Mouse (Mus musculus): ENCODE measurements around the gene Clcf1. TPM values are rescaled to one million over a fixed set of nuclear protein-coding genes. Genes with fewer than 3 reads are reported as not detected.

The Clcf1 gene
- polyA plus RNA-seq, 1 experiment from 2014 or later: 6.5 TPM

GRCm38 (mm10) chr19:4228891-4229290 is 14.9 kb downstream of the Clcf1 start:
- DNase-seq (ENCODE audit: low spot score) (no peak), ATAC-seq (replicated peaks; ENCODE audit: low FRiP score, low read depth) (no peak)
- H3K4me1 ChIP-seq (replicated peaks; ENCODE audit: insufficient read depth, low read length): peaks cover 20% of the 10 kb centered on the region
- no peaks in the 10 kb centered on the region for H3K36me3 ChIP-seq (ENCODE audit: insufficient read depth, low read length)
- no peak overlapping the region for H3K27ac ChIP-seq
- H3K9me3 ChIP-seq (replicated peaks; ENCODE audit: low read length): no peaks in the 10 kb centered on the region
- no peak overlapping the region for H3K4me3 ChIP-seq (replicated peaks; ENCODE audit: low read depth, low read length)
- no peak for TF ChIP-seq CTCF (IDR thresholded peaks at IDR 0.05; ENCODE audit: low read depth)
- no peaks in the 10 kb centered on the region for H3K27me3 ChIP-seq (ENCODE audit: insufficient read depth, low read length)
- 78% methylated on average over 4 of the region's 4 CpGs for WGBS
- no peak overlapping the region for H3K4me2 ChIP-seq (ENCODE audit: low read length)
- no peak overlapping the region for H3K9ac ChIP-seq (ENCODE audit: low read depth, low read length)

GRCm38 (mm10) chr19:4229451-4230076 is 15.5 kb downstream of the Clcf1 start:
- no peak overlapping the region for H3K4me3 ChIP-seq (replicated peaks; ENCODE audit: low read depth, low read length)
- peak overlapping the region; percentile 93; the same call in 1 of the 2 replicates for H3K27ac ChIP-seq
- no peaks in the 10 kb centered on the region for H3K9me3 ChIP-seq (replicated peaks; ENCODE audit: low read length)
- peaks cover 20% of the 10 kb centered on the region for H3K4me1 ChIP-seq (replicated peaks; ENCODE audit: insufficient read depth, low read length)
- TF ChIP-seq CTCF (IDR thresholded peaks at IDR 0.05; ENCODE audit: low read depth): no peak
- ATAC-seq (replicated peaks; ENCODE audit: low FRiP score, low read depth): peak; percentile 11; the same call in 1 of the 2 replicates
- H3K4me2 ChIP-seq (ENCODE audit: low read length): no peak overlapping the region
- peak; percentile 52 for DNase-seq (ENCODE audit: low spot score)
- H3K9ac ChIP-seq (ENCODE audit: low read depth, low read length): no peak overlapping the region
- H3K36me3 ChIP-seq (ENCODE audit: insufficient read depth, low read length): no peaks in the 10 kb centered on the region
- H3K27me3 ChIP-seq (ENCODE audit: insufficient read depth, low read length): no peaks in the 10 kb centered on the region; the same call in 1 of the 2 replicates
- WGBS: 39% methylated on average over 9 of the region's 9 CpGs

- H3K4me3 ChIP-seq (replicated peaks; ENCODE audit: low read depth, low read length): no peak overlapping the region
- H3K4me1 ChIP-seq (replicated peaks; ENCODE audit: insufficient read depth, low read length): peaks cover 20% of the 10 kb centered on the region
- H3K9me3 ChIP-seq (replicated peaks; ENCODE audit: low read length): no peaks in the 10 kb centered on the region
- H3K9ac ChIP-seq (ENCODE audit: low read depth, low read length): peak overlapping the region; percentile 37; the same call in 1 of the 2 replicates
- peak overlapping the region; percentile 93 for H3K27ac ChIP-seq
- 33% methylated on average over 8 of the region's 8 CpGs for WGBS
- TF ChIP-seq CTCF (IDR thresholded peaks at IDR 0.05; ENCODE audit: low read depth): no peak
- no peak for ATAC-seq (replicated peaks; ENCODE audit: low FRiP score, low read depth)
- no peak overlapping the region for H3K4me2 ChIP-seq (ENCODE audit: low read length)
- H3K36me3 ChIP-seq (ENCODE audit: insufficient read depth, low read length): no peaks in the 10 kb centered on the region
- DNase-seq (ENCODE audit: low spot score): no peak
- H3K27me3 ChIP-seq (ENCODE audit: insufficient read depth, low read length): no peaks in the 10 kb centered on the region; the same call in 1 of the 2 replicates
These were observed 16.4 kb downstream of the Clcf1 start for GRCm38 (mm10) chr19:4230415-4230814.

GRCm38 (mm10) chr19:4231253-4232185 is 17.5 kb downstream of the Clcf1 start, which contains the start of gene Pold4:
Gene Pold4, plus strand, starts transcription at chr19:4231899.
- DNase-seq (ENCODE audit: low spot score): peak; percentile 99
- no peaks in the 10 kb centered on the region; the same call in 1 of the 2 replicates for H3K27me3 ChIP-seq (ENCODE audit: insufficient read depth, low read length)
- H3K4me2 ChIP-seq (ENCODE audit: low read length): peak within 1 kb of the TSS; percentile 63
- peak within 1 kb of the TSS; percentile 93 for H3K27ac ChIP-seq
- 10% methylated on average over 26 of the region's 26 CpGs for WGBS
- H3K36me3 ChIP-seq (ENCODE audit: insufficient read depth, low read length): no peaks in the 10 kb centered on the region
- peak; percentile 81 for ATAC-seq (replicated peaks; ENCODE audit: low FRiP score, low read depth)
- H3K4me3 ChIP-seq (replicated peaks; ENCODE audit: low read depth, low read length): peak within 1 kb of the TSS; percentile 41
- H3K9ac ChIP-seq (ENCODE audit: low read depth, low read length): peak within 1 kb of the TSS; percentile 51
- H3K4me1 ChIP-seq (replicated peaks; ENCODE audit: insufficient read depth, low read length): peaks cover 20% of the 10 kb centered on the region
- H3K9me3 ChIP-seq (replicated peaks; ENCODE audit: low read length): no peaks in the 10 kb centered on the region
- no peak for TF ChIP-seq CTCF (IDR thresholded peaks at IDR 0.05; ENCODE audit: low read depth)

- TF ChIP-seq CTCF (IDR thresholded peaks at IDR 0.05; ENCODE audit: low read depth): no peak
- Histone ChIP-seq H3K27ac (peak overlapping the region; percentile 93), H3K4me3 (replicated peaks; ENCODE audit: low read depth, low read length) (peak overlapping the region; percentile 41), H3K9me3 (replicated peaks; ENCODE audit: low read length) (no peaks in the 10 kb centered on the region), H3K4me1 (replicated peaks; ENCODE audit: insufficient read depth, low read length) (peaks cover 20% of the 10 kb centered on the region), H3K36me3 (ENCODE audit: insufficient read depth, low read length) (no peaks in the 10 kb centered on the region), H3K27me3 (ENCODE audit: insufficient read depth, low read length) (no peaks in the 10 kb centered on the region; the same call in 1 of the 2 replicates), H3K9ac (ENCODE audit: low read depth, low read length) (peak overlapping the region; percentile 51), H3K4me2 (ENCODE audit: low read length) (peak overlapping the region; percentile 63)
- WGBS: 41% methylated on average over 2 of the region's 2 CpGs
- DNase-seq (ENCODE audit: low spot score): no peak
- ATAC-seq (replicated peaks; ENCODE audit: low FRiP score, low read depth): peak; percentile 7; the same call in 1 of the 2 replicates
These were observed 18.1 kb downstream of the Clcf1 start for GRCm38 (mm10) chr19:4232186-4232572.

GRCm38 (mm10) chr19:4232651-4233050 is 18.6 kb downstream of the Clcf1 start:
- Histone ChIP-seq H3K4me1 (replicated peaks; ENCODE audit: insufficient read depth, low read length) (peaks cover 20% of the 10 kb centered on the region), H3K9me3 (replicated peaks; ENCODE audit: low read length) (no peaks in the 10 kb centered on the region), H3K9ac (ENCODE audit: low read depth, low read length) (no peak overlapping the region), H3K36me3 (ENCODE audit: insufficient read depth, low read length) (no peaks in the 10 kb centered on the region), H3K4me2 (ENCODE audit: low read length) (peak overlapping the region; percentile 63), H3K4me3 (replicated peaks; ENCODE audit: low read depth, low read length) (no peak overlapping the region), H3K27me3 (ENCODE audit: insufficient read depth, low read length) (no peaks in the 10 kb centered on the region; the same call in 1 of the 2 replicates), H3K27ac (peak overlapping the region; percentile 93; the same call in 1 of the 2 replicates)
- DNase-seq (ENCODE audit: low spot score) (no peak), ATAC-seq (replicated peaks; ENCODE audit: low FRiP score, low read depth) (no peak)
- no peak for TF ChIP-seq CTCF (IDR thresholded peaks at IDR 0.05; ENCODE audit: low read depth)
- 78% methylated on average over 7 of the region's 7 CpGs for WGBS
